Mouse (Mus musculus): ENCODE data around the gene Tmem30b.

DNA sequence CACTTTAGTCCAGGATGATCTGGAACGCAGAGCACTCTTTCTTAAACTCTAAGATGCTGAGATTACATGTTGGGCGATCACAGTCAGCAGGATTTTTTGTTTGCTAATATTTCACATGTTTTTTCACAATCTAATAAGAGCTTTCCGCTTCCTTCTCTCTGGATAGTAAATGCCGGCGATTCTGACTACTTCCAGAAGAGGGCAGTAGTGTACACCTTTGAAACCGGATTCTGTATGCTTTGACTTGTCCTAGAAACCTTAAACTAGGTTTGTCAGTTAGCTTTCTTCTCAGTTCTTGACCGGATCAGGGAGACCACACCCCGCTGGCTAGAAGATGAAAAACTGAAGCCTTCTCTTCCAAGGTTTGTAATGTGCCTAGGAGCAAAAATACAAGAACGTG lies 11.6 kb downstream of the Tmem30b start:
- TF ChIP-seq POLR2A (IDR thresholded peaks at IDR 0.05; ENCODE audit: borderline replicate concordance, low read depth, low read length) = no peak
- no peak for TF ChIP-seq CTCF (IDR thresholded peaks at IDR 0.05; ENCODE audit: low read depth, low read length)

Measured in bone marrow macrophage, adult 2 months (primary cell).